Mouse (Mus musculus) stomach, postnatal 0 days (tissue): ENCODE measurements around the gene Yars. TPM values are rescaled to one million over a fixed set of nuclear protein-coding genes. Genes with fewer than 3 reads are reported as not detected.

Source experiments
- ATAC-seq: fragments of 200-750 bp; cut with Nextera tagmentation; 2 replicates; pipeline ENCODE4 v1.8.0; 2017; ENCODE audit not compliant: low FRiP score, low TSS enrichment
- DNase-seq: peaks from one replicate; pipeline ENCODE4 v3.0.0-alpha.2; 2016; ENCODE audit warnings: low spot score
- H3K27ac ChIP-seq: fragments of 300-500 bp; sonication (generic); replicated peaks from 2 replicates; pipeline ENCODE4 v1.5.1; 2014; ENCODE audit warnings: mild to moderate bottlenecking, control low read depth
- H3K27me3 ChIP-seq: fragments of 300-500 bp; sonication (generic); 2 replicates; pipeline ENCODE4 v1.6.1; 2014; ENCODE audit warnings: low read length; ENCODE audit not compliant: control insufficient read depth, insufficient read depth
- H3K36me3 ChIP-seq: fragments of 300-500 bp; sonication (generic); 2 replicates; pipeline ENCODE4 v1.6.1; 2014; ENCODE audit warnings: low read length, mixed read lengths; ENCODE audit not compliant: control insufficient read depth, insufficient read depth
- H3K4me1 ChIP-seq: fragments of 300-500 bp; sonication (generic); replicated peaks from 2 replicates; pipeline ENCODE4 v1.6.1; 2014; ENCODE audit warnings: antibody characterized with exemption; ENCODE audit not compliant: control insufficient read depth, insufficient read depth
- H3K4me2 ChIP-seq: fragments of 300-500 bp; sonication (generic); replicated peaks from 2 replicates; pipeline ENCODE4 v1.6.1; 2014; ENCODE audit warnings: low read depth, mild to moderate bottlenecking, control low read depth, moderate library complexity
- H3K4me3 ChIP-seq: fragments of 300-500 bp; sonication (generic); 2 replicates; pipeline ENCODE4 v1.5.1; 2014; ENCODE audit warnings: low read depth, low read length, control low read depth
- H3K9ac ChIP-seq: fragments of 300-500 bp; sonication (generic); 2 replicates; pipeline ENCODE4 v1.6.1; 2014; ENCODE audit warnings: mild to moderate bottlenecking, low read length, control low read depth, mixed read lengths
- H3K9me3 ChIP-seq: fragments of 300-500 bp; sonication (generic); 2 replicates; pipeline ENCODE4 v1.6.1; 2016; ENCODE audit warnings: low read length; ENCODE audit not compliant: control insufficient read depth
- CTCF ChIP-seq: IDR thresholded peaks from 2 replicates; pipeline ENCODE4 v1.5.1; 2016; ENCODE audit warnings: antibody characterized with exemption, low read depth, mild to moderate bottlenecking, moderate library complexity
- EP300 ChIP-seq: optimal IDR thresholded peaks from 2 replicates; pipeline ENCODE3; 2016; ENCODE audit warnings: antibody characterized with exemption
- WGBS: fragments of 180-500 bp; shearing (Covaris S2); extraction: QIAGEN DNeasy Blood & Tissue Kit; methylation state at CpG from one replicate; pipeline ENCODE4 v1.1.7; 2014; 5-methylcytosine and 5-hydroxymethylcytosine counted together
- polyA plus RNA-seq: library from polyadenylated mRNA; unstranded; fragments of >200 nt; fragmentation: Nextera tagmentation; extraction: Ambion mirVana; gene quantifications from 2 replicates; pipeline ENCODE4 v1.2.1, GENCODE M21; 2015

Yars gene
- polyA plus RNA-seq, 1 experiment from 2014 or later, result 41.3 TPM

DNA sequence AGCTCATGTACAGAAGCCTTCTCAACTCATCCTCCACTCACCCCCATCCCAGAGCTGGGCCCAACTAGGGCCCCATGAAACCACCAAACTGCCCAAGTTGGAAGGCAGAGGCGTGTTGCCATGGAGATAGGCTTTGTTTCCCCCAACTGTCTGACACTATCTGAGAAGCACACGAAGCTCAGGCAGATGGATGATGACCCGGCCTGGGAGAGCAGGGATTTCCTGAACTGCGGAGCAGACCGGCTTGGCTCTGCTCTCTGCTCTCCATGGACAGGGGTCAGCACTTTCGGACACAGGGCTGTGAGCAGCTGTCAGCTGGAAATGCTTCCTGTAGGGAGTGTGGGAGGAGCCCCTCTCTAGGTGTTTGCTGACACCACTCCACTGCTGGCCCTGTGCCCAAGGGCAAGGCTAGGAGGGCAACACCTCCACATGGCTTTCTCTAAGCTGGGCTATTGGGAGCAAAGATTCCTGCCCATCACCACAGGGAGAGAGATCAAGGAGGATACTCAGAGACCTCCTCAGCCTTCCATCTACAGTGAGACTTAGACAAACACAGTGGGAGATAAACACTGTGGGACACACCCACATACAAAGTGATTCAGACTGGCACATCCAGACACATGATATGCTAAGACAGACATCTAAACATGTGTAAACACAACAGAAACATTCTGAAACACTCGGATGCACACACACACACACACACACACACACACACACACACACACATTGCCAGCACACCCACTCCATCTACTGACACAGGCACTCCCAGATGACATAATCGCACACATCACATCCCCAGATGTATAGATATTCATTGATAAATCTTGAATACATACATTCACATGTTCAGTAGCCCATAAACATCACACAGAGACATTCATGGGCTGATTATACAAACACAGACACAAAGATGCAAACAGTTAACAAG lies 67.2 kb downstream of the Yars start:
- Histone ChIP-seq H3K27me3 (no peaks in the 10 kb centered on the region), H3K36me3 (no peaks in the 10 kb centered on the region), H3K4me2 (no peak overlapping the region), H3K9me3 (no peaks in the 10 kb centered on the region), H3K4me3 (no peak overlapping the region), H3K27ac (peak overlapping the region; percentile 75), H3K9ac (0 out of 2 replicates have a peak overlapping the region, but pooled peaks have one; percentile 8), H3K4me1 (peaks cover 6% of the 10 kb centered on the region; the same call in 1 of the 2 replicates)
- DNase-seq (peak; percentile 85), ATAC-seq (peak; percentile 69)
- TF ChIP-seq CTCF (no peak), EP300 (no peak)
- 12% methylated on average over 8 of the region's 8 CpGs for WGBS

DNA sequence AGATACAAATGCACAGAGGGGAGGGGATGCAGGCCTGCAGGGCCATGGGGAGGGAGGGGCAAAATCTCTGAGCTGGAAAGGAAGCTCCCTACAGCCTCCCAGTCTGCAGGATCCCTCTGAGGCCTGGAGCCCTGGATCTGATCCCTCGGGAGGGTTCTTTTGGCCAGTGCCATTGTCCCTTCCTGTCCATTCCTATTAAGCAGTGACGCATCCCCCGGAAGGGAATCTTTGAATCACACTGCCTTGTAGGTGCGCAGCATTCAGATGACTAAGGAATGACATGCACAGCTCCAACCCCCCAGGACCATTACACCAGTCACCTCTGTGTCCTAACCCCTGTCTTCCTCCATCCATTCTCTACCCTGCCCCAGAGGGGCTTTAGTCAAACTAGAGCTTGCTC lies 69.5 kb downstream of the Yars start:
- Histone ChIP-seq H3K27me3 (no peaks in the 10 kb centered on the region), H3K4me1 (peaks cover 8% of the 10 kb centered on the region; the same call in 1 of the 2 replicates), H3K27ac (0 out of 2 replicates have a peak overlapping the region, but pooled peaks have one; percentile 24), H3K9me3 (no peaks in the 10 kb centered on the region), H3K4me3 (no peak overlapping the region), H3K9ac (no peak overlapping the region), H3K36me3 (no peaks in the 10 kb centered on the region), H3K4me2 (no peak overlapping the region)
- ATAC-seq (no peak), DNase-seq (no peak)
- TF ChIP-seq EP300, result no peak
- no peak for TF ChIP-seq CTCF
- 75% methylated on average over 4 of the region's 4 CpGs for WGBS

DNA sequence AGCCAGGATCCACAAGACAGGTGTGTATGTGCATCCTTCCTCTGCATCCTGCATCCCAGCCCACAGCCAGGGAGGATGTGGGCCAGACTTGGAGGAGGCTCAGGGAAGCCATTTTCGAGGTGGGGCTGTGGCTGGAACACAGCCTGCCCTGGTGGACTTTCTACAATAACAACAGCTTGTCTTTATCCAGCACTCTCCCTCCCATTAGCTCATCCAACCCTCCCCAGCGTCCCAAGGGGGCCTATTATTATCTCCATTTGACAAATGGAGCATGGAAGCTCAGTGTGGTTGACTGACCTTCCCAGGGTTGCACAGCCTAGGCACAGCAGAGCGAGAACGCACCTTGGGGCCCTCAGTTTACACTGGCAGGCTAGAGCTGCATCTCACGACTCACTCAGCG lies 71.1 kb downstream of the Yars start:
- ATAC-seq (no peak), DNase-seq (no peak)
- H3K9ac ChIP-seq, result no peak overlapping the region
- H3K4me2 ChIP-seq, result no peak overlapping the region
- no peak overlapping the region for H3K4me3 ChIP-seq
- no peaks in the 10 kb centered on the region for H3K36me3 ChIP-seq
- 15% methylated on average over 6 of the region's 6 CpGs for WGBS
- H3K27ac ChIP-seq, result peak overlapping the region; percentile 78
- H3K27me3 ChIP-seq, result no peaks in the 10 kb centered on the region
- H3K4me1 ChIP-seq, result peaks cover 8% of the 10 kb centered on the region; the same call in 1 of the 2 replicates
- TF ChIP-seq CTCF (no peak), EP300 (no peak)
- H3K9me3 ChIP-seq, result no peaks in the 10 kb centered on the region

DNA sequence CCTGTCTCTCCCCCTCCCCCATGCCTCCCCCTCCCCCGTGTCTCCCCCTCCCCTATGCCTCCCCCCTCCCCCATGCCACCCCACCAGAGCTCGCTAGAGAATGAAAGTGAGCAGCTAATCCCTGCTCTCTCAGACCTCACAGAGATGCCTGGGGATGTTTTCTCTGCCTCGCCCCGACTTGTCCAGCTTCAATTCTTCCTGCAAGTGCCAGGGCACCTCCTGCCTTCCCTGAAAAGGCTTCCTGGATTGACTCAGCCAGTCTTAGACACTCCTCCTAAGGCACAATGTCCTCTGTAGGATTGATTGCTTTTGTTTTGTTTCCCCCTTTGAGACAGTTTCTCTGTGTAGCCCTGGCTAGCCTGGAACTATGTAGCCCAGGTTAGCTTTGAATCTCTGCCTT lies 71.6 kb downstream of the Yars start, which contains the start of gene C77080:
C77080 (minus strand) TSS at position 209 of the 400 bp plus-strand sequence.
- Histone ChIP-seq H3K4me1 (peaks cover 8% of the 10 kb centered on the region; the same call in 1 of the 2 replicates), H3K36me3 (no peaks in the 10 kb centered on the region), H3K4me2 (no peak within 1 kb of the TSS), H3K4me3 (no peak within 1 kb of the TSS), H3K27ac (peak within 1 kb of the TSS; percentile 78), H3K9ac (no peak within 1 kb of the TSS), H3K9me3 (no peaks in the 10 kb centered on the region), H3K27me3 (no peaks in the 10 kb centered on the region)
- no peak for TF ChIP-seq CTCF
- no peak for TF ChIP-seq EP300
- ATAC-seq, result peak; percentile 16; the same call in 1 of the 2 replicates
- no peak for DNase-seq
- WGBS, result 25% methylated on average over 1 of the region's 4 CpGs

DNA sequence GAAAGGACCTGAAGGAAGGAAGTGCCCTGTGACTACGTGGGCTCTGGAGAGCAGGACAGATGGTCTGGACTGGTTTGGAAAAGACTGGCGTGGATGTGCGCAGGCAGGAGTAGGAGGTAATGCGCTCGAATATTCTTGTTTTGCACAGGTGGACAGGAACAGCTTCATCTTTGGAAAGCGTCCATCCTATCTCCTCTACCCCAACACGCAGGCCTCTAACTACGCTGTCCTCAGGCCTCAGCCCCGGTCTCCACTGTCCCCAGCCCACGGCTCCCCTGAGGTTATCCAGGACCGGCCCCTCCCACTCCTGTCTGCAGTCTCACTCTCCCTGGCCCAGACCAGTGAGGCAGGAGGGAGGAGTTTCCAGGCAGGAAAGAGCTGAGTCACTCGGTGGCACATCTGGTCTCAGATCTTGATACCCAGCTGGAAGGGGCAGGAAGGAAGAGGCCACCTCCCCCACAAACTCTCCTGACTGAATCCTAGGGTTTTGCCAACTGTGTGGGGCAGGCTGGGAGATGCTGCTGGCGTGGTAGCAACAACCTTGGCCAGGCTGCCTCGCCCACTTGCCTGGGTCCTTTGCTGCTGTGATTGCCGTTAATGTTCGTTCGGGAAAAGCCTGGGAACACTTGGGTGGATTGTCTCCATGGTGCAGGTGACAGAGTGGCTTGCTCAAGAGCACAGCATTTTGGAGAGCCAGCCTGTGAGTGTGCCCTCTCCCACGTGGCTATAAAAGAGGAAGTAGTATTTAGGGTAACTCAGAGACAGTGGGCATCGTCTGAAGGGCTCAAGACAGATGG lies 73.9 kb downstream of the Yars start:
- Histone ChIP-seq H3K27me3 (no peaks in the 10 kb centered on the region), H3K9me3 (no peaks in the 10 kb centered on the region), H3K27ac (peak overlapping the region; percentile 73), H3K36me3 (no peaks in the 10 kb centered on the region), H3K4me1 (0 out of 2 replicates have a peak, but pooled peaks cover 3% of the 10 kb centered on the region), H3K4me2 (peak overlapping the region; percentile 20; the same call in 1 of the 2 replicates), H3K9ac (no peak overlapping the region), H3K4me3 (no peak overlapping the region)
- ATAC-seq (peak; percentile 84), DNase-seq (peak; percentile 79)
- TF ChIP-seq CTCF (no peak), EP300 (no peak)
- WGBS, result 26% methylated on average over 19 of the region's 19 CpGs
